Mouse (Mus musculus): Measurements from ENCODE around the gene Gm5072. TPM values are rescaled to one million over a fixed set of nuclear protein-coding genes. Genes with fewer than 3 reads are reported as not detected.

The Gm5072 gene
- polyA plus RNA-seq (2015; fragmentation: Nextera tagmentation; extraction: Ambion mirVana): not detected in 2 replicates

GRCm38 (mm10) chrX:91392200-91392599 lies at the start of gene Gm5072:
Gene Gm5072, plus strand, starts transcription at chrX:91392500.

Other genes starting within 250 kb of the Gm5072 start
- not detected in 2 replicates for gene Mageb2, start 60.8 kb upstream of the Gm5072 start, polyA plus RNA-seq (2015; fragmentation: Nextera tagmentation; extraction: Ambion mirVana)
- gene Gm8914, start 87.6 kb downstream of the Gm5072 start, polyA plus RNA-seq (2015; fragmentation: Nextera tagmentation; extraction: Ambion mirVana): not detected in 2 replicates
- not detected in 2 replicates for gene 1700084M14Rik, start 183.4 kb downstream of the Gm5072 start, polyA plus RNA-seq (2015; fragmentation: Nextera tagmentation; extraction: Ambion mirVana)
- not detected in 2 replicates for gene Gm14781, start 239.7 kb downstream of the Gm5072 start, polyA plus RNA-seq (2015; fragmentation: Nextera tagmentation; extraction: Ambion mirVana)